Mouse (Mus musculus) bone marrow macrophage, adult 2 months (primary cell): ENCODE measurements around the gene Med13.

ENCODE experiments used
- CTCF ChIP-seq: IDR thresholded peaks from 2 replicates; pipeline ENCODE4 v1.5.1; 2012; ENCODE audit warnings: low read depth, mild to moderate bottlenecking, low read length, moderate library complexity
- POLR2A ChIP-seq: IDR thresholded peaks from 2 replicates; pipeline ENCODE4 v1.6.1; 2012; ENCODE audit warnings: mild to moderate bottlenecking, low read depth, low read length, borderline replicate concordance

GRCm38 (mm10) chr11:86388821-86389480 is 31.5 kb upstream of the Med13 start:
- TF ChIP-seq POLR2A (no peak), CTCF (no peak)
